Mouse (Mus musculus) cerebellum, adult 9-10 months (tissue): ENCODE measurements at regions not wholly inside any gene's neighbourhood (a gene's known extent, or its start where the extent isn't known, plus 50 kb on each side); places are given as distances from the start of the nearest gene placed in this dataset.

Experiments
- DNase-seq: peaks from one replicate; pipeline ENCODE4 v3.0.0; 2022

DNA sequence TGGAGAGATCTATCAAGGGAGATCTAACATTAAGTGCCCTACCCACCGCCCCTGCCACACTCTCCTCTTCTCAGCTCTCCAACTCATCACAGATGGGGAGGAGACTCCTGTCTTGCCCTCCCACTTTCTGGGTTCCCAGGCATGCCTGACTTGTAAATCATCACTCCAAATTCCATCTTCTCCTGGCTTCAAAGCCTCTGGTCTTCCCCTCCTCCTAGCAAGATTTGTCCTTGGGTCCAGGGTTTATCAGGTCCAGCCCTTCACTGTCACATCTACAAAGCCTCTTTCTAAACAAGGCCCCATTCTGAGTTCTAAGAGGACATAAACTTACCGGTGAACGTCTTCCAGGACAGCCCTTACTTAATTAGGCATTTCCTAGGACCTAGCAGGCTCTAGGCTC is 73.3 kb upstream of the Col5a1 start:
- DNase-seq, result no peak

DNA sequence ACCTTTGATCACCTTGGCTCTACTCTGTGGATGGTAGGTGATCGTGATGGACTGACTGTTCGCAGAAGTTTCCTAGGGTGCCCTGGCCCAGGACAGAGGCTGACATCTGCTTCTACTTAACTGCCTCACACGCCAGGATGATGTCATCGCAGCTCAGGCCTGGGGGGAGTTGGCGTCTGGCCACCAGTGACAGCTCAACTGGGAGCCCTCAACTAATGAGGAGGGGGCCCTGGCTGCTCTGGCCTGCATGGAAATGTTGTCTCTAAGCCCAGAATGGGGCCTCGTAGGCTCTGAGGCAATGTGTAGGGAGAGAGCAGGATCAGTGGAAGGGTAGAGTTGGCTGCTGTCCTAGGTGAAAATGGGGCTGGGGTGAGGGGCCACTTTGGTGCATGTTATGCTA is 72.9 kb upstream of the Col5a1 start:
- no peak for DNase-seq

DNA sequence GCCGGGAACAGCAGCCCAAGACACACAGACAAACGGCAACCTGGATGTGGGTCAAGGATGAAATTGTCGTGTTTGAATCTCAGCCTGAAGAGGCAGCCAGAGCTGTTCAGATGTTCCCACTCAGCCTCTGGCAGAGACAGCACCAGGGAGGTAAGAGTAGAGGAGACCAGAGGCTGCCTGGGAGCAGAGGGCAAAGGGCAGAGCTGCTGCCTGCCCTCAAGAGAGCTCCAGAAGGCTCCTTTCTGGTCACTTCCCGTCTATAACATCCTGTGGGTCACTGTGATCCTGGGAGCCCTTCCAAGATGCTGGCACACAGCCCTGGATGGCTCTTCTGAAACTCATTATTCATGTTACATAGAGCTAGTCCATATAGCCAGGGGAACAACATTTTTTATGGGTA is 67.6 kb upstream of the Col5a1 start:
- peak; percentile 4 for DNase-seq

DNA sequence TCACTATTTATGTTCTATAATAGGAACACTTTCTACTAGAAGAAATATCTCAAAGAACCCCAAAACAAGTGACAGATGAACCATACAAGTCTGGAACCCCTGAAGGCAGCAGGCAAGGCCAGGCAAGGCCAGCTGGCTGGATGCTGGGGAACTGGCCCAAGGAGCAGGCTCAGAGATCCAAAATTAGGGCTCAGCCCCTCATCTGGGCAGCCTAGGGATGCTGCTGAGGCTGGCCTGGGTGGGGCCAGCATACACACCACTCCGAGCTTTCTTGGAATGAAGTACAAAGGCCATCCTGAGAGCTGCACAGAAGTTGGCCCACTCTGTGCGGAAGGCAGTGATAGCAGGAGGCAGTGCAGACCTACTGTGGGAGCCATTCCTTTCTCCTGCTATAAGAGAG is 59.4 kb upstream of the Col5a1 start:
- DNase-seq, result no peak

DNA sequence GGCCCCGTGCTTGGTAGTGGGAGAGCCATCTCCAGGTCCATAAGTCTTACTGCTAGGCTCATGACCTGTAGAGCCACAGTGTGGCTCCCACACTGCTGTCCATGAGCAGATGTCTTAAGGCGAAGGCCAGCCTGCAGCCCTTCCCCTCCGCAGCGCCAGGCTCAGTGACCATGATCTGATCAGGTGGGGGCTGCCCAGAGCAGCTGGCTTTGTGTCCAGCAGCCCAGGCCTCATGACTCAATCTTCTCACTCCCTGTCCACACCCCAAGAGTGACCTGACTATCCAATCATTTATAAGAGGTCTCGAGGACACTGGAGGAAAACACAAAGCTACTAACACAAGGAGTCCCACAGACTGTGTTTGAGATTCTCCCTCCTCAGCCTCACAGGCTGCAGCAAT is 58.6 kb upstream of the Col5a1 start:
- no peak for DNase-seq

DNA sequence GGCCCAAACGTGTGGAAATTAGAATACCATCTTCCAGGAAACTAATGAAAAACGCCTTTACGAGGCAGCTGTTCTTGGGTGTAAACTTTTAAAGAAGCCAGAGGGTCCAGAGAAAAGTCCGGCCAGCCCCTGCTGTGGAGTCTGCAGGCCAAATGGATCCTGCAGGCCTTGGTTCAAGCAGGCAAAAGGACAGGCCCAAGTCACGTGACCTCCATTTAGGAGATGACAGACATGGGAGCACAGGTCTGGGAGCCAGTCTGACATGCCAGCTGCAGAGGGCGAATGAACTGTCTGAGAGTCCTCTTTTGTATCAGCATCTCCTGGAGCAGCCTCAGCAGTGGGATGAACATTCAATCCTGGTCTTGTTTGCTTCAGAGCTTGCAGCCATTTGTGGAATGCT is 58.0 kb upstream of the Col5a1 start:
- no peak for DNase-seq

DNA sequence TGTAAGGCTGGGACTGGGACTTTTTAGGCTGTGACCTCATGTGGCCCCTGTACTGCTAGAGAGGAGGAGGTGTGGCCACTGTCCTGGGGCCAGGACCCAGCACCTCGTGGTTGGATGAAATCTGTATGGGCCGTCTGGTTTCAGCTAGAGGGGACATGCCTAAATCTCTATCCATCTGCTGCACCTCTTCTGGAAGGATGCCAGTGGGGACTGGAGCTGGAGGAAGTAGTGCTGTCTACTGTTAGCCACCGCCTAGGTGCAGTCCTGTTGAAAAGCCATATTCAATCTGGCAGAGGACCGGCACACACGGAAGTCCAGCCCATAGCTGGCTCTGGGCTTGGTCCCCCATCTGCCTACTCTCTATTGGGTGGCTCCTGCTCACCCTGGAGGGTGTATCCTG is 56.7 kb upstream of the Col5a1 start:
- peak; percentile 20 for DNase-seq

DNA sequence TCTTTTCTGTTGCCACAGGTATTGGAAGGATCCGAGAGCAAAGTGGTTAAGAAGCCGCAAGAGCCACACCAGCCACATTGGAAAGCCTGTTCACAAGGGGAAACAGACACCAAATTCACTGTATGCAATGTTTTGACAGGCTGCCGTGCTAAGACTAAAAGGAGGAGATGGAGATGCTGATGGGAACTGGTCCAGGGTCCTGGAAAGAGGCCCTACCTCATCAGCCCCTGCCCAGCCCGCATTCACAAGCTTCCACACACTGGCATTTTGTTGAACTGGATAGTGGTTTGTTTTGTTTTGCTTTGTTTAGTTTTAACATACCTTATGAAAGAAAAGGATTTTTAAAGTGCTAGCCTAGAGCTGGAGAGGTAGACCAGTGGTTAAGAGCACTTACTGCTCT is 51.3 kb upstream of the Col5a1 start:
- DNase-seq, result no peak

DNA sequence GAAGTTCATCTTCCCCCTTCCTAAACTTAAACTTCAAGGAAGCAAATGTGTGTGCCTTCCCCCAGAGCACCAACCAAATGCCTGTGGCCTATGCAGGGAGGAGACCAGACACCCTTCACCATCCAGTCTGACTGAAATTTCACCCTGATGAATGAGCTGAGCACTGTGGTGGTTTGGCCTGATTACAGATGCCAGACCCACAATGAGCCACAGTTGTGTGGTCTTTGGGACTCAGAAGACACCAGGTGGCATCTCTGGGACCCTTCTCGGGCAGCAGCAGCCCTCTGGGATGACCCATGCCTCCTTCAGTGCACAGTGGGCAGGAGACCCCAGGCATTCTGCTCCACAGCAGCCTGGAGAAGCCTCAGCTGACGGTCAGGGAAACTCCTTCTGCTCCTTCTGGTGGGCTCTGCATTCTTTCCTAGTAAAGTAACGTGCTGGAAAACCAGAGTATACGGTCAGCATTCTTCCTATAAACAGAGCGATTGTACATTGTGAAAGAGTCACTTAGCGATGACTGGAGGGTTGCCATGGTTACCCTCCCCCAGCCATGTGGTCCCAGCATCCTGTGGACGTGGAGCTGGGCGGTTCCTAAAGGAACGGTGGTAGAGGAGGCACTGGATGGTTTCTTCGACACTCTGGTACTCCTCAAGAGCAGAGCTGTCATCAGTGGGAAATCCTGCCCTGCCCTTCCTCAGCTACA is 50.3 kb upstream of the Col5a1 start:
- DNase-seq, result no peak
